Mouse (Mus musculus): ENCODE data around the gene Kcnj15.
A peak's percentile ranks its signal among the peaks of the same experiment; 100 is the strongest.

- peak; percentile 70 for TF ChIP-seq CTCF (IDR thresholded peaks at IDR 0.05)
- TF ChIP-seq EP300 (IDR thresholded peaks at IDR 0.05): no peak
Measured at GRCm38 (mm10) chr16:95209011-95209466, 48.3 kb upstream of the Kcnj15 start.

Data from lung, postnatal 0 days (tissue).